Mouse (Mus musculus) testis, adult 10 weeks (tissue): ENCODE data around the gene Mical2. TPM values are rescaled to one million over a fixed set of nuclear protein-coding genes. Genes with fewer than 3 reads are reported as not detected.

Experiments used
- polyA plus RNA-seq: library from polyadenylated mRNA; stranded (reverse); fragments of 350-450 nt; fragmentation: Illumina TruSeq; extraction: RNeasy Lipid Tissue Mini Kit (QIAGEN cat#74804); gene quantifications from one replicate; pipeline ENCODE4 v1.2.3, GENCODE M21; 2014; ENCODE audit warnings: low read depth, low replicate concordance

Mical2 gene
- polyA plus RNA-seq: 163 TPM

GRCm38 (mm10) chr7:112225615-112226262 lies at the start of gene Mical2:
TSS of gene Mical2 (plus strand) at chr7:112225856.

GRCm38 (mm10) chr7:112427357-112428157 lies 201.9 kb downstream of the Mical2 start, which contains the start of gene Parva:
TSS of gene Parva (plus strand) at chr7:112427505.

Other genes starting within 250 kb of the Mical2 start
- 349 TPM for gene Usp47, start 202.4 kb upstream of the Mical2 start, polyA plus RNA-seq
- gene Dkk3, start 66.8 kb upstream of the Mical2 start, polyA plus RNA-seq: 0.34 TPM
- 3.0 TPM for gene Parva, start 201.6 kb downstream of the Mical2 start, polyA plus RNA-seq